Mouse (Mus musculus): ENCODE results near the gene Catsperz. TPM values are rescaled to one million over a fixed set of nuclear protein-coding genes. Genes with fewer than 3 reads are reported as not detected.
A peak's percentile ranks its signal among the peaks of the same experiment; 100 is the strongest.

Catsperz gene
- polyA plus RNA-seq, 1 experiment from 2014 or later, result 1.3 TPM

- H3K4me2 ChIP-seq (ENCODE audit: low read depth, severe bottlenecking), result peak overlapping the region; percentile 79
- no peaks in the 10 kb centered on the region for H3K9me3 ChIP-seq (ENCODE audit: control insufficient read depth, low read length)
- peak overlapping the region; percentile 84 for H3K9ac ChIP-seq (ENCODE audit: low read length)
- ATAC-seq (ENCODE audit: insufficient number of reproducible peaks, low FRiP score, low TSS enrichment, low read depth), result peak; percentile 15; the same call in 1 of the 2 replicates
- H3K27me3 ChIP-seq (ENCODE audit: control insufficient read depth, insufficient read depth, low read length), result no peaks in the 10 kb centered on the region
- peaks cover 9% of the 10 kb centered on the region; the same call in 1 of the 2 replicates for H3K4me1 ChIP-seq (ENCODE audit: control insufficient read depth, insufficient read depth, low read length)
- WGBS, result under 1% methylated on average over 28 of the region's 28 CpGs
- peaks cover 5% of the 10 kb centered on the region; the same call in 1 of the 2 replicates for H3K36me3 ChIP-seq (ENCODE audit: control insufficient read depth, insufficient read depth, low read length)
- H3K4me3 ChIP-seq (ENCODE audit: low read depth, low read length), result peak overlapping the region; percentile 63
- peak; percentile 75 for DNase-seq (ENCODE audit: low spot score)
- H3K27ac ChIP-seq (replicated peaks; ENCODE audit: low read depth, low read length), result peak overlapping the region; percentile 90
Observed at GRCm38 (mm10) chr19:6950613-6951153, 25.5 kb upstream of the Catsperz start.

- no peak for ATAC-seq (ENCODE audit: insufficient number of reproducible peaks, low FRiP score, low TSS enrichment, low read depth)
- H3K27me3 ChIP-seq (ENCODE audit: control insufficient read depth, insufficient read depth, low read length), result no peaks in the 10 kb centered on the region
Observed at GRCm38 (mm10) chr19:6949951-6950350, 24.8 kb upstream of the Catsperz start.

GRCm38 (mm10) chr19:6949532-6949931 is 24.4 kb upstream of the Catsperz start:
- DNase-seq (ENCODE audit: low spot score) (no peak), ATAC-seq (ENCODE audit: insufficient number of reproducible peaks, low FRiP score, low TSS enrichment, low read depth) (no peak)
- Histone ChIP-seq H3K36me3 (ENCODE audit: control insufficient read depth, insufficient read depth, low read length) (no peaks in the 10 kb centered on the region), H3K27me3 (ENCODE audit: control insufficient read depth, insufficient read depth, low read length) (no peaks in the 10 kb centered on the region), H3K4me1 (ENCODE audit: control insufficient read depth, insufficient read depth, low read length) (peaks cover 9% of the 10 kb centered on the region; the same call in 1 of the 2 replicates), H3K4me3 (ENCODE audit: low read depth, low read length) (no peak overlapping the region), H3K4me2 (ENCODE audit: low read depth, severe bottlenecking) (no peak overlapping the region), H3K27ac (replicated peaks; ENCODE audit: low read depth, low read length) (no peak overlapping the region), H3K9ac (ENCODE audit: low read length) (no peak overlapping the region), H3K9me3 (ENCODE audit: control insufficient read depth, low read length) (no peaks in the 10 kb centered on the region)
- 94% methylated on average over 5 of the region's 5 CpGs for WGBS

More at GRCm38 (mm10) chr19:6949951-6950350, 24.8 kb upstream of the Catsperz start:
- no peak overlapping the region for H3K9ac ChIP-seq (ENCODE audit: low read length)
- WGBS, result 74% methylated on average over 5 of the region's 5 CpGs
- H3K4me1 ChIP-seq (ENCODE audit: control insufficient read depth, insufficient read depth, low read length), result peaks cover 9% of the 10 kb centered on the region; the same call in 1 of the 2 replicates
- H3K4me2 ChIP-seq (ENCODE audit: low read depth, severe bottlenecking), result peak overlapping the region; percentile 79
- H3K36me3 ChIP-seq (ENCODE audit: control insufficient read depth, insufficient read depth, low read length), result peaks cover 3% of the 10 kb centered on the region; the same call in 1 of the 2 replicates
- no peak overlapping the region for H3K27ac ChIP-seq (replicated peaks; ENCODE audit: low read depth, low read length)
- H3K9me3 ChIP-seq (ENCODE audit: control insufficient read depth, low read length), result no peaks in the 10 kb centered on the region
- 0 out of 2 replicates have a peak overlapping the region, but pooled peaks have one; percentile 63 for H3K4me3 ChIP-seq (ENCODE audit: low read depth, low read length)
- DNase-seq (ENCODE audit: low spot score), result no peak

- H3K9ac ChIP-seq (ENCODE audit: low read length), result no peak overlapping the region
- no peaks in the 10 kb centered on the region for H3K27me3 ChIP-seq (ENCODE audit: control insufficient read depth, insufficient read depth, low read length)
- no peaks in the 10 kb centered on the region for H3K9me3 ChIP-seq (ENCODE audit: control insufficient read depth, low read length)
- DNase-seq (ENCODE audit: low spot score) (no peak), ATAC-seq (ENCODE audit: insufficient number of reproducible peaks, low FRiP score, low TSS enrichment, low read depth) (no peak)
- no peak overlapping the region for H3K4me2 ChIP-seq (ENCODE audit: low read depth, severe bottlenecking)
- WGBS, result 88% methylated on average over 4 of the region's 4 CpGs
- no peak overlapping the region for H3K4me3 ChIP-seq (ENCODE audit: low read depth, low read length)
- no peak overlapping the region for H3K27ac ChIP-seq (replicated peaks; ENCODE audit: low read depth, low read length)
- no peaks in the 10 kb centered on the region for H3K36me3 ChIP-seq (ENCODE audit: control insufficient read depth, insufficient read depth, low read length)
- peaks cover 9% of the 10 kb centered on the region; the same call in 1 of the 2 replicates for H3K4me1 ChIP-seq (ENCODE audit: control insufficient read depth, insufficient read depth, low read length)
Observed at GRCm38 (mm10) chr19:6948186-6948585, 23.0 kb upstream of the Catsperz start.

GRCm38 (mm10) chr19:6947742-6948141 is 22.6 kb upstream of the Catsperz start:
- no peaks in the 10 kb centered on the region for H3K36me3 ChIP-seq (ENCODE audit: control insufficient read depth, insufficient read depth, low read length)
- ATAC-seq (ENCODE audit: insufficient number of reproducible peaks, low FRiP score, low TSS enrichment, low read depth) (no peak), DNase-seq (ENCODE audit: low spot score) (no peak)
- WGBS, result 63% methylated on average over 4 of the region's 4 CpGs
- no peak overlapping the region for H3K9ac ChIP-seq (ENCODE audit: low read length)
- no peak overlapping the region for H3K4me3 ChIP-seq (ENCODE audit: low read depth, low read length)
- no peak overlapping the region for H3K4me2 ChIP-seq (ENCODE audit: low read depth, severe bottlenecking)
- peaks cover 12% of the 10 kb centered on the region for H3K4me1 ChIP-seq (ENCODE audit: control insufficient read depth, insufficient read depth, low read length)
- H3K27ac ChIP-seq (replicated peaks; ENCODE audit: low read depth, low read length), result no peak overlapping the region
- no peaks in the 10 kb centered on the region for H3K9me3 ChIP-seq (ENCODE audit: control insufficient read depth, low read length)
- no peaks in the 10 kb centered on the region for H3K27me3 ChIP-seq (ENCODE audit: control insufficient read depth, insufficient read depth, low read length)

- H3K4me1 ChIP-seq (ENCODE audit: control insufficient read depth, insufficient read depth, low read length), result peaks cover 13% of the 10 kb centered on the region
- no peak for ATAC-seq (ENCODE audit: insufficient number of reproducible peaks, low FRiP score, low TSS enrichment, low read depth)
- 88% methylated on average over 6 of the region's 6 CpGs for WGBS
Observed at GRCm38 (mm10) chr19:6943709-6944108, 18.5 kb upstream of the Catsperz start.

GRCm38 (mm10) chr19:6942764-6943163 is 17.6 kb upstream of the Catsperz start:
- H3K4me3 ChIP-seq (ENCODE audit: low read depth, low read length), result peak overlapping the region; percentile 69
- peak overlapping the region; percentile 88 for H3K4me2 ChIP-seq (ENCODE audit: low read depth, severe bottlenecking)
- H3K4me1 ChIP-seq (ENCODE audit: control insufficient read depth, insufficient read depth, low read length), result peaks cover 13% of the 10 kb centered on the region
- DNase-seq (ENCODE audit: low spot score) (no peak), ATAC-seq (ENCODE audit: insufficient number of reproducible peaks, low FRiP score, low TSS enrichment, low read depth) (no peak)
- no peaks in the 10 kb centered on the region for H3K9me3 ChIP-seq (ENCODE audit: control insufficient read depth, low read length)
- WGBS, result 33% methylated on average over 5 of the region's 5 CpGs
- H3K27me3 ChIP-seq (ENCODE audit: control insufficient read depth, insufficient read depth, low read length), result no peaks in the 10 kb centered on the region
- no peak overlapping the region for H3K27ac ChIP-seq (replicated peaks; ENCODE audit: low read depth, low read length)
- H3K9ac ChIP-seq (ENCODE audit: low read length), result peak overlapping the region; percentile 24; the same call in 1 of the 2 replicates
- no peaks in the 10 kb centered on the region for H3K36me3 ChIP-seq (ENCODE audit: control insufficient read depth, insufficient read depth, low read length)

More at GRCm38 (mm10) chr19:6943709-6944108, 18.5 kb upstream of the Catsperz start:
- Histone ChIP-seq H3K9ac (ENCODE audit: low read length) (no peak overlapping the region), H3K27me3 (ENCODE audit: control insufficient read depth, insufficient read depth, low read length) (no peaks in the 10 kb centered on the region), H3K36me3 (ENCODE audit: control insufficient read depth, insufficient read depth, low read length) (no peaks in the 10 kb centered on the region), H3K4me2 (ENCODE audit: low read depth, severe bottlenecking) (no peak overlapping the region), H3K27ac (replicated peaks; ENCODE audit: low read depth, low read length) (no peak overlapping the region), H3K9me3 (ENCODE audit: control insufficient read depth, low read length) (no peaks in the 10 kb centered on the region), H3K4me3 (ENCODE audit: low read depth, low read length) (no peak overlapping the region)
- DNase-seq (ENCODE audit: low spot score), result no peak

- H3K4me3 ChIP-seq (ENCODE audit: low read depth, low read length), result peak within 1 kb of the TSS; percentile 69
- H3K36me3 ChIP-seq (ENCODE audit: control insufficient read depth, insufficient read depth, low read length), result no peaks in the 10 kb centered on the region
- no peaks in the 10 kb centered on the region for H3K27me3 ChIP-seq (ENCODE audit: control insufficient read depth, insufficient read depth, low read length)
- H3K27ac ChIP-seq (replicated peaks; ENCODE audit: low read depth, low read length), result peak within 1 kb of the TSS; percentile 72
- no peaks in the 10 kb centered on the region for H3K9me3 ChIP-seq (ENCODE audit: control insufficient read depth, low read length)
- DNase-seq (ENCODE audit: low spot score), result peak; percentile 90
- WGBS, result under 1% methylated on average over 27 of the region's 27 CpGs
- H3K4me2 ChIP-seq (ENCODE audit: low read depth, severe bottlenecking), result peak within 1 kb of the TSS; percentile 88
- peak; percentile 72 for ATAC-seq (ENCODE audit: insufficient number of reproducible peaks, low FRiP score, low TSS enrichment, low read depth)
- H3K4me1 ChIP-seq (ENCODE audit: control insufficient read depth, insufficient read depth, low read length), result peaks cover 13% of the 10 kb centered on the region
- H3K9ac ChIP-seq (ENCODE audit: low read length), result peak within 1 kb of the TSS; percentile 77
Observed at GRCm38 (mm10) chr19:6942249-6942691, 17.1 kb upstream of the Catsperz start, which contains the start of gene Gpr137. Gpr137 (minus strand) TSS chr19:6942480.
